Mouse (Mus musculus) spleen, adult 2 months (tissue): Measurements from ENCODE around the gene Fastk.

ENCODE experiments used
- CTCF ChIP-seq: fragments of 200-500 bp; IDR thresholded peaks from 2 replicates; pipeline ENCODE4 v1.5.1; 2011; ENCODE audit warnings: mild to moderate bottlenecking, inconsistent platforms; ENCODE audit not compliant: insufficient read depth, insufficient read length, insufficient replicate concordance; ENCODE audit errors: extremely low read depth
- POLR2A ChIP-seq: fragments of 200-500 bp; IDR thresholded peaks from 2 replicates; pipeline ENCODE4 v1.6.1; 2011; ENCODE audit warnings: low read depth, low read length, inconsistent platforms

- no peak for TF ChIP-seq CTCF
- no peak for TF ChIP-seq POLR2A
These were observed 43.1 kb downstream of the Fastk start for GRCm38 (mm10) chr5:24401969-24402368.
